Mouse (Mus musculus) ES-E14 (cell line): ENCODE measurements around the gene Dpt.

Source experiments
- CHD2 ChIP-seq: IDR thresholded peaks from 2 replicates; pipeline ENCODE4 v1.6.1; 2014; ENCODE audit warnings: mild to moderate bottlenecking, low read depth, low read length, inconsistent platforms
- HCFC1 ChIP-seq: IDR thresholded peaks from 2 replicates; pipeline ENCODE4 v1.6.1; 2012; ENCODE audit warnings: low read length, inconsistent platforms, borderline replicate concordance; ENCODE audit not compliant: insufficient read depth
- ZC3H11A ChIP-seq: IDR thresholded peaks from 2 replicates; pipeline ENCODE4 v1.6.1; 2012; ENCODE audit warnings: low read depth, mild to moderate bottlenecking, inconsistent platforms, low read length, borderline replicate concordance
- ZNF384 ChIP-seq: IDR thresholded peaks from 2 replicates; pipeline ENCODE4 v1.6.1; 2012; ENCODE audit warnings: low read depth, low read length, inconsistent platforms

- no peak for TF ChIP-seq CHD2
- TF ChIP-seq HCFC1 = no peak
- TF ChIP-seq ZNF384 = no peak
- no peak for TF ChIP-seq ZC3H11A
Observed at GRCm38 (mm10) chr1:164780851-164781510, 15.5 kb upstream of the Dpt start.
